In the genomic region with DNA sequence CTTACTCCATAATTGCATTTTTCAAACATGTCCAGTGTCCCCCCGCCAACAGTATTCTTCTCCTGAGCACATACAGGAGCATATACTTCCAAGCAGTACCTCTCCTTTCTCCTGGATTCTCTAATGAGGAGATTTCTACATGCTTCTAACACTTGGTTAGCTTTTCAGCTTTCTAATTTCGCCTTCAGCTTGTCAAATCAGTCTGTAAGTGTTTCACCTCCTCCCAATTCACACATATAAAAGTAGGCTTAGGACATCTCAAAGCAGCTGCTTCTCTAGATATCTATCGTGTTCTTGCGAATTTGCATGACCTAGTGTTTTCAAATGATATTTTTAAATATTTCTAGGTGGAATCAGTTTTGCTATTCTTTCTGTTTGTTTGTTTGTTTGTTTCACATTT, we compare ENCODE assay signal across 17 mouse cellular contexts.
"Had no signal": no experiment of that assay in that cellular context is flagged by ENCODE, and none has a peak within 500 bp of the region (broad histone marks: within the 10 kb centered on the region; RNA-seq: fewer than 3 reads in every experiment).

No protein-coding gene starts in this region.

- ATAC-seq: hindbrain, embryonic 16.5 days; inflammation-experienced regulatory T-cells, adult 6 months; intestine, embryonic 15.5 days; intestine, postnatal 0 days had no signal

- DNase-seq: gastrocnemius, adult 2 months; gastrocnemius, postnatal 10 days; gastrocnemius, postnatal 25 days; heart, adult 18-20 months; heart, postnatal 10 days; heart, postnatal 4 days; kidney, adult 18-20 months; kidney, adult 8-10 months; kidney, postnatal 10 days; kidney, postnatal 25 days; kidney, postnatal 4 days; liver; liver, embryonic 13.5 days had no signal
